Mouse (Mus musculus) midbrain, postnatal 0 days (tissue): ENCODE data around the gene Apom. TPM values are rescaled to one million over a fixed set of nuclear protein-coding genes. Genes with fewer than 3 reads are reported as not detected.

Experiments used
- ATAC-seq: fragments of 200-750 bp; cut with Nextera tagmentation; 2 replicates; pipeline ENCODE4 v1.8.0; 2017; ENCODE audit warnings: moderate number of reproducible peaks, mild to moderate bottlenecking, moderate TSS enrichment, moderate library complexity; ENCODE audit not compliant: low FRiP score
- DNase-seq: peaks from one replicate; pipeline ENCODE4 v3.0.0-alpha.2; 2015; ENCODE audit warnings: low spot score
- H3K27ac ChIP-seq: fragments of 300-500 bp; sonication (generic); 2 replicates; pipeline ENCODE4 v1.5.1; 2014; ENCODE audit warnings: low read depth, mild to moderate bottlenecking, low read length, mixed read lengths
- H3K27me3 ChIP-seq: fragments of 300-500 bp; sonication (generic); 2 replicates; pipeline ENCODE4 v1.6.1; 2014; ENCODE audit warnings: low read length, control low read depth, mixed read lengths; ENCODE audit not compliant: insufficient read depth
- H3K36me3 ChIP-seq: fragments of 300-500 bp; sonication (generic); 2 replicates; pipeline ENCODE4 v1.6.1; 2014; ENCODE audit warnings: low read length, control low read depth, mixed read lengths; ENCODE audit not compliant: insufficient read depth
- H3K4me1 ChIP-seq: fragments of 300-500 bp; sonication (generic); 2 replicates; pipeline ENCODE4 v1.6.1; 2014; ENCODE audit warnings: mild to moderate bottlenecking, control low read depth, antibody characterized with exemption, low read length, mixed read lengths; ENCODE audit not compliant: insufficient read depth
- H3K4me2 ChIP-seq: fragments of 300-500 bp; sonication (generic); 2 replicates; pipeline ENCODE4 v1.6.1; 2014; ENCODE audit warnings: low read depth, mild to moderate bottlenecking, low read length, mixed read lengths; ENCODE audit not compliant: poor library complexity, severe bottlenecking
- H3K4me3 ChIP-seq: fragments of 300-500 bp; sonication (generic); 2 replicates; pipeline ENCODE4 v1.5.1; 2014; ENCODE audit warnings: low read depth, mild to moderate bottlenecking, low read length, moderate library complexity
- H3K9ac ChIP-seq: fragments of 300-500 bp; sonication (generic); replicated peaks from 2 replicates; pipeline ENCODE4 v1.6.1; 2014; ENCODE audit warnings: mild to moderate bottlenecking, low read length, moderate library complexity, mixed read lengths; ENCODE audit not compliant: poor library complexity, severe bottlenecking
- H3K9me3 ChIP-seq: fragments of 300-500 bp; sonication (generic); 2 replicates; pipeline ENCODE4 v1.6.1; 2016; ENCODE audit warnings: low read length, control low read depth
- CTCF ChIP-seq: IDR thresholded peaks from 2 replicates; pipeline ENCODE4 v1.5.1; 2016; ENCODE audit warnings: antibody characterized with exemption, mild to moderate bottlenecking
- WGBS: fragments of 180-500 bp; shearing (Covaris S2); extraction: QIAGEN DNeasy Blood & Tissue Kit; methylation state at CpG from one replicate; pipeline ENCODE4 v1.1.7; 2014; 5-methylcytosine and 5-hydroxymethylcytosine counted together
- polyA plus RNA-seq: library from polyadenylated mRNA; unstranded; fragments of >200 nt; fragmentation: Nextera tagmentation; extraction: Ambion mirVana; gene quantifications from 2 replicates; pipeline ENCODE4 v1.2.1, GENCODE M21; 2015
- total RNA-seq: library from RNA; depleted of rRNA; stranded (reverse); fragments of >200 nt; gene quantifications from 2 replicates; pipeline ENCODE4 v1.2.3, GENCODE M21; 2014

Gene Apom
- total and polyA plus RNA-seq, 2 experiments from 2014 or later: 0.44 TPM; not detected in 1

GRCm38 (mm10) chr17:35173329-35173728 is 41.5 kb upstream of the Apom start:
- H3K4me3 ChIP-seq: no peak overlapping the region
- no peaks in the 10 kb centered on the region for H3K9me3 ChIP-seq
- 73% methylated on average over 3 of the region's 3 CpGs for WGBS
- ATAC-seq (no peak), DNase-seq (no peak)
- TF ChIP-seq CTCF: no peak
- no peaks in the 10 kb centered on the region for H3K27me3 ChIP-seq
- H3K4me2 ChIP-seq: no peak overlapping the region
- no peaks in the 10 kb centered on the region for H3K36me3 ChIP-seq
- H3K27ac ChIP-seq: no peak overlapping the region
- H3K9ac ChIP-seq: no peak overlapping the region
- no peaks in the 10 kb centered on the region for H3K4me1 ChIP-seq

- H3K4me2 ChIP-seq: no peak overlapping the region
- no peak for TF ChIP-seq CTCF
- DNase-seq: no peak
- no peak for ATAC-seq
- H3K4me1 ChIP-seq: no peaks in the 10 kb centered on the region
- no peak overlapping the region for H3K27ac ChIP-seq
- 73% methylated on average over 11 of the region's 11 CpGs for WGBS
- H3K9me3 ChIP-seq: no peaks in the 10 kb centered on the region
- H3K27me3 ChIP-seq: no peaks in the 10 kb centered on the region
- no peak overlapping the region for H3K4me3 ChIP-seq
- no peaks in the 10 kb centered on the region for H3K36me3 ChIP-seq
- H3K9ac ChIP-seq: no peak overlapping the region
These were observed 40.8 kb upstream of the Apom start for GRCm38 (mm10) chr17:35172445-35173234.

- Histone ChIP-seq H3K36me3 (no peaks in the 10 kb centered on the region), H3K27ac (peak overlapping the region; percentile 43; the same call in 1 of the 2 replicates), H3K9me3 (no peaks in the 10 kb centered on the region), H3K4me2 (no peak overlapping the region), H3K4me3 (no peak overlapping the region), H3K9ac (no peak overlapping the region), H3K27me3 (no peaks in the 10 kb centered on the region), H3K4me1 (0 out of 2 replicates have a peak, but pooled peaks cover 3% of the 10 kb centered on the region)
- DNase-seq (peak; percentile 82), ATAC-seq (no peak)
- peak; percentile 86 for TF ChIP-seq CTCF
- 15% methylated on average over 4 of the region's 4 CpGs for WGBS
These were observed 36.8 kb upstream of the Apom start for GRCm38 (mm10) chr17:35168541-35169207.

GRCm38 (mm10) chr17:35167794-35168193 is 35.9 kb upstream of the Apom start:
- Histone ChIP-seq H3K27ac (no peak overlapping the region), H3K4me3 (no peak overlapping the region), H3K36me3 (no peaks in the 10 kb centered on the region), H3K9ac (no peak overlapping the region), H3K27me3 (no peaks in the 10 kb centered on the region), H3K4me2 (no peak overlapping the region), H3K9me3 (no peaks in the 10 kb centered on the region), H3K4me1 (0 out of 2 replicates have a peak, but pooled peaks cover 5% of the 10 kb centered on the region)
- WGBS: 90% methylated on average over 7 of the region's 7 CpGs
- TF ChIP-seq CTCF: no peak
- no peak for ATAC-seq
- DNase-seq: no peak

- H3K9ac ChIP-seq: no peak overlapping the region
- H3K9me3 ChIP-seq: no peaks in the 10 kb centered on the region
- peak; percentile 90 for TF ChIP-seq CTCF
- H3K27ac ChIP-seq: peak overlapping the region; percentile 96
- 68% methylated on average over 8 of the region's 8 CpGs for WGBS
- peaks cover 11% of the 10 kb centered on the region; the same call in 1 of the 2 replicates for H3K4me1 ChIP-seq
- no peaks in the 10 kb centered on the region for H3K27me3 ChIP-seq
- H3K4me2 ChIP-seq: peak overlapping the region; percentile 57
- ATAC-seq: no peak
- H3K36me3 ChIP-seq: peaks cover 8% of the 10 kb centered on the region
- peak; percentile 91 for DNase-seq
- H3K4me3 ChIP-seq: no peak overlapping the region
These were observed 34.6 kb upstream of the Apom start for GRCm38 (mm10) chr17:35166352-35167035.
